Mouse (Mus musculus): ENCODE data around the gene Agr3. TPM values are rescaled to one million over a fixed set of nuclear protein-coding genes. Genes with fewer than 3 reads are reported as not detected.

Gene Agr3
- polyA plus RNA-seq, 2 experiments from 2014 or later: not detected

DNA sequence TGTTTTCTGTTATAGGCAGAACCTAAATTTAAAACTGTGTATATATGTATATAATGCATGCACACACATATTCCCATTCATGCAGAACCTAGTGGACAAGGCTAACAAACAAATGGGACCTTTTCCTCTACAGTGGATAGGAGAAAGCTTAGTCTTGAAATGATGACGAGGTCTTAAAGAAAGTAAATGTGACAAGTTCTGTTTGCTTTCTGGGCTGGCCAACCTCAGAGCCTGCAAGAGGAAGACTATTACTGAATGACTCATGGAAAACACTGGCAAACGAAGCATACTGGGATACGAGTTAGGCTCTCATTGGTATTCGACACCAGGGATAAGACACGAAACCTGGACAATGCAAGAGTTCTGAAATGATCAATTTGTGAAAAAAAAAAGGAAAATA lies 59.3 kb downstream of the Agr3 start:
- no peak for ATAC-seq

DNA sequence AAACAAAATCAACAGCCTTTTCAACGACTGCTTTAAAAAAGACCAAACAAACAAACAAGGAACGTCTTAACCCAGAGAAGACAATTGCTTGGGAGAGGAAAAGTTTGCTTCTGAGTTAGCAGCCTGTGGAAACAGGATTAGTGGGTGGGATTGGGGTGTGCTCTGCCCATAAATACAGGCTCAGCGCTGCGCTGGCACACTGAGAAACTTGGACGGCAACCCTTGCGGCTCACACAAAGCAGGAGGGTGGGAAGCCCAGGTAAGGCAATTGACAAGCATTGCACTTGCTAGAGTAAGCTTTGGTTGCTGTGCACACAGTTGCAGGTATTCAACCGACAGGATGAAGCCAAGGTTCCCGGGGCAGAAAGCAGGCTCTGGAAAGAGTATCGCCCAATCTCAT lies 67.3 kb downstream of the Agr3 start, which contains the start of gene Agr2:
Agr2 (plus strand) TSS at position 197 of the 400 bp plus-strand sequence.
- ATAC-seq: no peak

DNA sequence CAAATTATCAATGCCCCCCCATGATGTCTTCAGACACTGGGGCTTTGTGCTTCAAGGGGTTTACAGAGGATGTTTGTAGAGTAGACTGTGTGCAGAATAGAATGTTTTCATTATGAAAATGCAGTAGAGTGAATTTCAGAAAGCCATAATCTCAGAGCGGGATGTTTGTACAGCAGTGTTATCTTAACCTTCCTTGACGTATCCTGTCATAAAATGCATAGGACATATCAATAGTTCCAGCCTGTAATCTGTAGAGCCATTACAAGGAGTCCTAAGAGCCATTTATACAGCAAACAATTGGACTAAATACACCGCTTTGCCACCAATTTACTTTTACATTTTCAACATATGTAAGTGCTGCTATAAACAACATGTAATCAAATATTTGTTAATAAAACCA lies 68.2 kb downstream of the Agr3 start:
- ATAC-seq: no peak

DNA sequence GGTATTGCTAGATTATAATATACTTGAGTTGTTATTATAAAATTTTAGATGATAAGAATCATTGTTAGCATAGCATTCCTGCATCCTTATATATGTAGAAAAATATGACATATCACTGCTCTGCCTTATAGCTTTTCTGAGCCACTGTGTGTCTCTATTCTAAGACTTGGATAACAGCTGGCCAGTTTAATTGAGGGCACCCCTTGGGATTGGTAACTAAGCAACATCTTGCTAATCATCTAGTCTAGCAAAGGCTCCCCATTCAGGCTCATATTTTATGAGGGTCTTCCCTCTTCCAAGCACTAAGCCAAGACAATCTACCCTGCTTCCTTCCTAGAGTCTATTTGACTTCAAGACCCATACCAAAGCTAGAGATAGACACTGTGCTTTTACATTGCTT lies 68.7 kb downstream of the Agr3 start:
- no peak for ATAC-seq

DNA sequence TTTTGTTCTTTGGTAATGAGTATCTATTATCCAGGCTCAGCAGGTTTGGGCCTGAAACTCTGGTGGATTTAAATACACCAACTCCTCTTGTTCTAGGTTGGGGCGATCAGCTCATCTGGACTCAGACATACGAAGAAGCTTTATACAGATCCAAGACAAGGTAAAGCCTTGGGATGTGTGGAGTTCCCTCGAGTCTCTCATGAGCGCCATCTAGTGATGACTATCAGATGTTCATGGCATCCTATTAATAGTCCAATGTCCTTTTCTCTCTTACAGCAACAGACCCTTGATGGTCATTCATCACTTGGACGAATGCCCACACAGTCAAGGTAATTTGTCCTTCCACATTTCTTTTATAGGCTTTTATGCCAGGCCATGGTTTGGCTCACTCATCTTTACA lies 70.4 kb downstream of the Agr3 start:
- peak; percentile 50 for ATAC-seq

Other genes with a start within 250 kb of the Agr3 start
- gene Agr2, start 67.3 kb downstream of the Agr3 start, polyA plus RNA-seq (2017; shearing (Covaris generic)): not detected
- 100 to 1,000 TPM; 175 to 254 TPM for gene Tspan13, start 116.9 kb downstream of the Agr3 start, polyA plus RNA-seq (2017; shearing (Covaris generic))
- 10 to 100 TPM; 38.5 to 41.6 TPM for gene Ankmy2, start 231.5 kb downstream of the Agr3 start, polyA plus RNA-seq (2017; shearing (Covaris generic))
- 100 to 1,000 TPM; 170 to 178 TPM for gene Bzw2, start 232.5 kb downstream of the Agr3 start, polyA plus RNA-seq (2017; shearing (Covaris generic))